Mouse (Mus musculus): ENCODE measurements around the gene Dip2b. TPM values are rescaled to one million over a fixed set of nuclear protein-coding genes. Genes with fewer than 3 reads are reported as not detected.

Gene Dip2b
- total RNA-seq (2012; rRNA removed) = 15.4 and 17.8 TPM in 2 replicates
- polyA plus RNA-seq (2012; ENCODE audit: insufficient read depth in 1 of 2, insufficient read length in 2 of 2, low read depth in 1 of 2, low replicate concordance in 2 of 2, missing spikeins in 1 of 2) = 10 to 100 TPM; 13.9 to 68.9 TPM

GRCm38 (mm10) chr15:100038470-100038971, at the start of gene Dip2b:
TSS of gene Dip2b (plus strand) at chr15:100038664.
- peaks cover 0 to 24% of the 10 kb centered on the region in 2 experiments; a peak in 2 of 4 replicates for H3K36me3 ChIP-seq (ENCODE audit: control insufficient read depth in 1 of 2, insufficient read depth in 2 of 2, low read length in 2 of 2)
- peak within 1 kb of the TSS; percentile 31 for H3K27ac ChIP-seq (ENCODE audit: control insufficient read depth, low read depth, low read length)
- no peaks in the 10 kb centered on the region for H3K9me3 ChIP-seq (replicated peaks; ENCODE audit: insufficient read depth, low read length)
- peaks cover 7 to 22% of the 10 kb centered on the region in 2 experiments for H3K4me1 ChIP-seq (ENCODE audit: control insufficient read depth in 1 of 2, insufficient read depth in 2 of 2, low read length in 2 of 2)
- H3K79me2 ChIP-seq (ENCODE audit: control insufficient read depth, insufficient read depth, low read length, poor library complexity) = peaks cover 21% of the 10 kb centered on the region
- H3K9ac ChIP-seq (ENCODE audit: control insufficient read depth, low read depth, low read length, poor library complexity, severe bottlenecking) = peak within 1 kb of the TSS; percentile 97
- peak; percentile 97 for DNase-seq (ENCODE audit: low read depth, low spot score)
- H3K4me3 ChIP-seq (ENCODE audit: control insufficient read depth in 1 of 2, insufficient read depth in 1 of 2, low read depth in 2 of 2, low read length in 2 of 2) = peak within 1 kb of the TSS; percentile 84 to 88
- no peaks in the 10 kb centered on the region for H3K27me3 ChIP-seq (ENCODE audit: control insufficient read depth in 1 of 2, insufficient read depth in 2 of 2, low read length in 2 of 2)
- TF ChIP-seq NRF1 (IDR thresholded peaks at IDR 0.05; ENCODE audit: insufficient read depth, low read depth, low read length, poor library complexity, severe bottlenecking) = peak; percentile 38; the same call in 1 of the 2 replicates
- peak; percentile 87 for TF ChIP-seq RAD21 (IDR thresholded peaks at IDR 0.05; ENCODE audit: low read depth, low read length)
- TF ChIP-seq USF2 (IDR thresholded peaks at IDR 0.05; ENCODE audit: borderline replicate concordance in 1 of 2, insufficient read depth in 1 of 2, low read depth in 1 of 2, low read length in 2 of 2) = peak; percentile 22 to 87; a peak in 3 of 4 replicates
- TF ChIP-seq NELFE (IDR thresholded peaks at IDR 0.05; ENCODE audit: low read depth, low read length) = peak; percentile 74
- no peak for TF ChIP-seq MAFK (IDR thresholded peaks at IDR 0.05; ENCODE audit: borderline replicate concordance, low read depth, low read length)
- TF ChIP-seq TBP (IDR thresholded peaks at IDR 0.05; ENCODE audit: low read depth, low read length) = no peak
- peak; percentile 93 for TF ChIP-seq BHLHE40 (IDR thresholded peaks at IDR 0.05; ENCODE audit: borderline replicate concordance, low read depth, low read length)
- TF ChIP-seq GABPA (IDR thresholded peaks at IDR 0.05; ENCODE audit: low read depth, low read length) = 0 out of 2 replicates have a peak, but pooled peaks have one; percentile 19
- peak; percentile 64; the same call in 1 of the 2 replicates for TF ChIP-seq ZMIZ1 (IDR thresholded peaks at IDR 0.05; ENCODE audit: low read depth, low read length)
- peak; percentile 40; the same call in 1 of the 2 replicates for TF ChIP-seq ELF1 (IDR thresholded peaks at IDR 0.05; ENCODE audit: low read depth, low read length)
- TF ChIP-seq MAZ (IDR thresholded peaks at IDR 0.05; ENCODE audit: low read depth, low read length) = peak; percentile 77; the same call in 1 of the 2 replicates
- peak; percentile 77 for TF ChIP-seq SIN3A (IDR thresholded peaks at IDR 0.05; ENCODE audit: low read length)
- TF ChIP-seq CHD2 (IDR thresholded peaks at IDR 0.05; ENCODE audit: low read length) = no peak
- TF ChIP-seq ZC3H11A (IDR thresholded peaks at IDR 0.05; ENCODE audit: low read depth, low read length) = peak; percentile 75
- peak in 1 of 2 experiments; percentile 6; a peak in 1 of 4 replicates for TF ChIP-seq EP300 (IDR thresholded peaks at IDR 0.05; ENCODE audit: low read depth in 1 of 2, low read length in 2 of 2)
- no peak for TF ChIP-seq TAL1 (IDR thresholded peaks at IDR 0.05; ENCODE audit: low read length)
- TF ChIP-seq HCFC1 (IDR thresholded peaks at IDR 0.05; ENCODE audit: low read depth, low read length) = peak; percentile 71
- TF ChIP-seq ZNF384 (IDR thresholded peaks at IDR 0.05; ENCODE audit: low read depth, low read length) = 0 out of 2 replicates have a peak, but pooled peaks have one; percentile 23
- TF ChIP-seq POLR2AphosphoS5 (IDR thresholded peaks at IDR 0.05; ENCODE audit: borderline replicate concordance, low read depth, low read length) = no peak
- peak; percentile 45; the same call in 1 of the 2 replicates for TF ChIP-seq TCF12 (IDR thresholded peaks at IDR 0.05; ENCODE audit: low read depth, low read length)
- peak; percentile 82; the same call in 1 of the 2 replicates for TF ChIP-seq UBTF (IDR thresholded peaks at IDR 0.05; ENCODE audit: borderline replicate concordance, insufficient read depth, low read depth, low read length)
- TF ChIP-seq MYB (IDR thresholded peaks at IDR 0.05; ENCODE audit: low read depth, low read length) = no peak
- no peak for TF ChIP-seq E2F4 (IDR thresholded peaks at IDR 0.05; ENCODE audit: borderline replicate concordance, low read depth, low read length)
- TF ChIP-seq RCOR1 (IDR thresholded peaks at IDR 0.05; ENCODE audit: low read depth, low read length) = 0 out of 2 replicates have a peak, but pooled peaks have one; percentile 9
- no peak for TF ChIP-seq MYC (IDR thresholded peaks at IDR 0.05; ENCODE audit: low read depth, low read length)
- TF ChIP-seq USF1 (IDR thresholded peaks at IDR 0.05; ENCODE audit: low read depth, low read length) = peak; percentile 98
- TF ChIP-seq ZKSCAN1 (IDR thresholded peaks at IDR 0.05; ENCODE audit: low read depth, low read length) = no peak
- no peak for TF ChIP-seq KAT2A (conservative IDR thresholded peaks at IDR 0.05; ENCODE audit: low read depth, low read length)
- TF ChIP-seq GATA1 (IDR thresholded peaks at IDR 0.05; ENCODE audit: low read depth, low read length) = no peak
- no peak for TF ChIP-seq JUND (IDR thresholded peaks at IDR 0.05; ENCODE audit: low read depth, low read length)
- TF ChIP-seq ETS1 (IDR thresholded peaks at IDR 0.05; ENCODE audit: low read depth, low read length) = no peak
- peak; percentile 83 for TF ChIP-seq SMC3 (IDR thresholded peaks at IDR 0.05; ENCODE audit: low read depth, low read length)
- TF ChIP-seq MEF2A (IDR thresholded peaks at IDR 0.05; ENCODE audit: extremely low read depth, insufficient replicate concordance, low read depth, low read length, poor library complexity, severe bottlenecking) = no peak
- no peak for TF ChIP-seq CHD1 (IDR thresholded peaks at IDR 0.05; ENCODE audit: low read depth, low read length)
- TF ChIP-seq MAX (IDR thresholded peaks at IDR 0.05; ENCODE audit: low read length) = peak; percentile 85
